Mouse (Mus musculus) urinary bladder, adult 2 months (tissue): ENCODE measurements around the gene Ctdspl. TPM values are rescaled to one million over a fixed set of nuclear protein-coding genes. Genes with fewer than 3 reads are reported as not detected.

Experiments
- DNase-seq: peaks from one replicate; pipeline ENCODE4 v3.0.0; 2022; ENCODE audit warnings: low spot score
- polyA plus RNA-seq: library from polyadenylated mRNA; depleted of rRNA; stranded (reverse); fragments of >200 nt; gene quantifications from 2 replicates; pipeline ENCODE4 v1.2.3, GENCODE M21; 2012

Gene Ctdspl
- polyA plus RNA-seq, 1 experiment: 24.4 TPM

GRCm38 (mm10) chr9:118988787-118989580 lies 62.7 kb downstream of the Ctdspl start:
- no peak for DNase-seq

DNA sequence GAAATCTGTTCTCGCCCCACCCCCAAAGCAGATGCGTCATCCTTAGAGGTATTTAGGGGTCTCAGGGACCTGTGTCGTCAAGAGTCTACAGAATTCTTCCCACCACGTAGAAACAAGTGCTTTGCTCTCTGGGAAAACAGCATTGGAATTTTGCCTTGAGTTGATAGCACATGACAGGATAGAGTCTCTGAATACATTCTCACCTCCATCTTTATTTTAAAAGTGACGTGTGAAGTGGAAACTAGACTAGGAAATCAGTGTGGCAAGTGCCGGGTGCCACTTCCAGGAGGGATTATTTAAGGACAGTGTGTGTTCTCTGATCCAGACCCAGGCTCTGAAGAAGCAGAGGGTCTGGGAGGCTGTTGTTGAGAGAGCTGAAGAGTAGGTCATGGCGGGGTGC lies 64.2 kb downstream of the Ctdspl start:
- DNase-seq: no peak

DNA sequence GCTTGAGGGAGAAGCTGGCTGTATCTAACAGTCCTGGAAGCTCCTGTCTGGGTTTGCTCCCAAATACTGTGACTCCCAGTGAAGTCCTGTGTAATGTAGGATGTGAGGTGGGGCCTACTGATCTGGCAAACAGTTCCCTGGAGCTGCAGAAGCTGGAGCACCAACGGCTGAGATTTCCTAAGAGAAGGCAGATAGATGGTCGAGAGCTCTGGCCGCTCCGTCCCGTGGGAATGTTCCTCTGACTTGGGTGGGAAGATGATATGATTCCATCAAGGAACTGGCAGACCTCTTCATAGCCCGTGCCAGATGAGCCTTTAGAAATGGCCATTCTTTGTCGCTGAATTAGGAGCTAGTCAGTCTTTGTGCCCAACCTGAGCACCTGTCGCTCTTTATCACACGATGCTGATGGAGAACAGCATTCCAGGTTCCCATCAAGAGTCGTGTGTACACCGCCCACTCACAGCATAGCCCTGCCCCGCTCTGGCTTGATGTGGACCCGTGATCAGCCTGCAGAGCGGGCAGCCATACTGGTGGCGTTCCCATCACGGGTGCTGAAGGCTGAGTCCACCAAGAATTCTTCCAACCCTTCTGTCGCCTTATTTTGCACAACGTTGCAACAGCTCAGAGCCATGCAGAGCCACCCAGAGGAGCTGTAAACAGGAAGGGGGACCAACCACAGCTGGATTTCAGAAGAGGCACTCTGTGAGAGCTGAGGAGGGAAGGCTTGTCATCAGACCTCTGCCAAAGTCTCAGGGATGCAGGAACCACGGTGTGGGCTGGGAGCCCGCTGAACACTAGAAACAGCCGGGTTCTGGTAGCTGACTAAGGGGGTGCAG lies 65.7 kb downstream of the Ctdspl start:
- DNase-seq: no peak

DNA sequence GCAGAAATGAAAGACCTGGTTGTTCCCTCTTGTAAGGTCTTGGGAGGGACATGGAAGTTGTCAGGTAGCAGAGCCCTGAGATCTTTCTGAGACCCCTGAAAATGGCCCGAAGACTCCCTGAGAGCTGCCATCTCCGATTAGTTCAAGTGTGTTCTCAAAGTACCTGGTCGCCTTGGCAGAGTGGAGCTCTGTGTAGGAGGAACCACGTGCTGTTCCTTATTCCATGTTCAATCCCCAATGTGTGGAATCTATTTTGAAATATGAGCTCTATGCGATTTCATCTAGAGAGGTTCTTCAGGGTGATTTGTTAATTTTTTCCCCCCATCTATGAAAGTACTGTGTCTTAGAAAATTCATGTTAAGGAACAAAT lies 66.3 kb downstream of the Ctdspl start:
- DNase-seq: no peak

DNA sequence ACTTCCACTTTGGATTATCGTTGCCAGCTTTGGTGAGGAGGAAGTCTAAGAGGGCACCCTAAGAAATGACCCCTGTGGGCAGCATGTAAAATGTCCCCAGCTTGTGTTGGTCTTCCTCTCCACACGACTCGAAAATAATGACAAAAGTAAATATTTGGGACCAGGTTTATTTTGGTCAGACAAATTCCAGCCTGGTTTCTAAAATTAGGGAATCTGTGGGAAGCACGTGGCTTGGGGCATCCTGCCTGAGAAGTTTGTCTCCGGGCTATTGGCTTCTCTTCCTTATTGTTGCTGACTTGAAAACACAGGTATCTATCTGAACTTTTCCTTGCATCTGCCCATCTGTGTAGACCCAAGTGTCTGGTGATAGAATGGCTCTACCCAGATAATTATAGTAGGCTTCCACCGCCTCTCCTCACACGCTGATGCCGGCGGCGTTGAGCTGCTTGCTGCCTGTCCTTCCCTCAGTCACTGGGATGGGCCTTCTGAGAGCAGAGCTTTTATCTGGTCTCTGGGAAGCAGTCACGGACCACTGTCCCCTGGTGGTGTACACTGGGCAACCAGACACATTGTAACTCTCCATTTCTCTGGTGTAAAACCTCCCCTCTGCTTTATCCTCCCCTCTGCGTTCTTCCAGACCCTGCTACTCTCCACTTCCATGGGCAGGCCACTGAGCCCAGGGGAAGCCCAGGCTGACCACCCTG lies 68.4 kb downstream of the Ctdspl start:
- DNase-seq: no peak

DNA sequence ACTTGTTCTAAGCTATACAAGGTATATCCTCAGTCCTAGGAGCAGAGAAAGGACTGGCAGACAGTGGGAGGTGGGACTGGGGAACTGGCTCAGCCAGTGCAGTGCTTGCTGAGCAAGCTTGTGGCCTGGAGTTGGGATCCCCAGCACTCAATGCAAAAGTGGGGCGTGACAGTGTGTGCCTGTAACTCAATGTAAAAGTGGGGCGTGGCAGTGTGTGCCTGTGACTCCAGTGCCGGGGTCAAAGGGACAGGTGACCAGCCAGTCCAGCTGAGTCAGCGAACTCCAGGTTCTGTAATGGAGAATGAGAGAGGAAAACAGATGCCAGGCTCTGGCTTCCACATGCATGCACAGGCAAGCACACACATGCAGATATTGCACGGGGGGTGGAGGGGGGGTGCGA lies 69.3 kb downstream of the Ctdspl start:
- no peak for DNase-seq

GRCm38 (mm10) chr9:118997241-118997640 lies 71.0 kb downstream of the Ctdspl start:
- no peak for DNase-seq

DNA sequence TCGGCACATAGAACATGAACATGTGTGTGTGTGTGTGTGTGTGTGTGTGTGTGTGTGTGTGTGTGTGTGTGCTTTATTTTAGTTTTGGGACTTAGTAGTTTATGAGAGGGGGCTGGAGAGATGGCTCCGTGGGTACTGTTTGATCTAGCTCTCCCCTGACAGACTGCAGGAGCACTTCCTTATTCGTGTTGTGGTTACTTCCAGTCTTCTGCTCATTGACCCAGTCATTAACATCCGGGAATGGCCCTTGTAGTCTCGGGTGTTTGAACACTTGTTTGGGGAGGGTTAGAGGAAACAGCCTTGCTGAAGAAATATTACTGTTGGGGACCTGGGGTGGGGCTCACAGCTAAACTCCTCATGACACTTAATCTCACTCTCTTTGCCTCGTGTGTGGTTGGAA lies 73.9 kb downstream of the Ctdspl start:
- no peak for DNase-seq

DNA sequence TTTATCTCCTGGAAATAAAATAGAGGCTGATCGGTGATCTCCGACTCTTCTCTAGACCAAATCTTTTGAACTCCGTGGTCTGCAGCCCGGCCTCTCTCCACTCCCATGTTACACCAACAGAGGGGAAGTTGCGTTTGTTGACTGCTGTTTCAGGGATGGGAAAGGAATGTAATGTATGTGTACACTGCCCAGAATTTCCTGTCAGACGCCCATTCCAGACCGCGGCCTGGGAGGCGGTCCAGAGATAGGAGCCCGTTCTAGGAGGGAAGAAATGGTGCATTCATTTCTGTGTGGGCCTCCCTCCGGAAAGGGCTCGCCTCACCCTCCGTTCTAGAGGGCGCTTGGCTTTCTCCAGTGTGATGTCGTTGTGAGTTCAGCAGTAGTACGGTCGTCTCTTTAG lies 76.0 kb downstream of the Ctdspl start:
- DNase-seq: no peak

DNA sequence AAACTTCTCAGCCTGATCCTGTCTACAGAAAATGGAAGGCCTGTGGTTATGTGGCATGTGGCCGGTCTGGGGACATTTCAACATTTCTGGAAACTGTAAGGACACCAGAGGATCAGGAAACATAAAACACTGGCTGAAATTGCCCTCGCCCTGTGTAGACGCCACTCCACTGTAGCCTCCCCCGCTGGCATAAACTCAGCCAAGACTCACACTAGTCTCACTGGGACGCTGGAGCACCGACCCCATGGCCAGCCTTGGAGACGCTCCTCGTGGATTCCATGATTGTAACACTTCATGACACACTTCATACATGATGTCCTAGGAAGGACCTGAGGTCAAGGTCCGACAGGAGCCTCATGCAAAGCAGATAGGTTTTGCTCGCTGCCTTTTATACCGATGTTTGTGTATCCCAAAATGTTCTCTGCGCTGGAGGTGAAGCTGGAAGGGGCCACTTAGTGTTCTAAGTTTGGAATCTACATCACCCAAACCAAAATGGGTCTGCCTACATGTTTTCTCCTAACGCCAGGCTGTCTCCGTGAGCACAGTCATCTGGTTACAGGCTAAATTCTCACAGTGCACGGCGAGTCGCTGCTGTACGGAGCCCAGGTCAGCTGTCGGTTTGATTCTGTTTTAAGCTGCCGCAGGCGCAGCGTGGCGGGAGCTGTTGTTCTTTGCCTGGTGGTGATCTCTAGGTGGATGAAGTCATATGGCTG lies 77.9 kb downstream of the Ctdspl start:
- DNase-seq: no peak

- no peak for DNase-seq
Observed at GRCm38 (mm10) chr9:119004703-119005076, 78.4 kb downstream of the Ctdspl start.

DNA sequence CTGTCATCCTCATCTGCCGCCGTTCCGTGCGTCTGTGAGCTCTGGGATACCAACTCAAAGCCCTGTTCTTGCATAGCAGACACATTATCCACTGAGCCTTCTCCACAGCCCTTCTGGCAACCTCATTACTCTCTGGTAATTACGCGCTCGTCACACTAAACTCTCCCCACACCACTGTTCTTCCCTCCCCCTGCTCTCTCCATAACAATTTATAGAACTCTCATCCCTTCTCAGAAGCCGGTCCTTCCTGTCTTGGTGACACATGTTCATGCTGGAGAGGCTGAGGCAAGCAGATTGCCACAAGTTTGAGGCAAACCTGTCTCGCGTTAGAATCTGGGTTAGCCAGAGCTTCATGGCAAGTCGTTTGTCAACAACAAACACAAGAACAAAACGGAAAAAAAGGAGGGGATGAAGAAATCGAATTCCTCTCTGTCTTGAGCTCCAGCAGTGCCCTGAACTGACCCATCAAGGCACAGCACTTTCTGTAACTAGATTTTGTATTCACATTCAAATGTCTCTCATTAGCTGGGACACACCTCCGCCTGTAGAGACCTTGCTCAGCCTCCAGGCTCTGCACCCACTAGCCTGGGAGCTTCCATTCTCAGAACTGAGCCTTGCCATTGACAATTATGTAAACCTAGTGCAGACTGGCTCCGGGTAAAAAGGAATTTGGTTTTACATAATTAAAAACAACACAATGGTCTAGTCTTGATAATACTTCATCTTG lies 79.2 kb downstream of the Ctdspl start:
- no peak for DNase-seq

GRCm38 (mm10) chr9:119007266-119007665 lies 81.0 kb downstream of the Ctdspl start:
- no peak for DNase-seq

- no peak for DNase-seq
Observed at GRCm38 (mm10) chr9:119008871-119009270, 82.6 kb downstream of the Ctdspl start.

- DNase-seq: no peak
Observed at GRCm38 (mm10) chr9:119010156-119010710, 84.0 kb downstream of the Ctdspl start.

- no peak for DNase-seq
Observed at GRCm38 (mm10) chr9:119016785-119017507, 90.7 kb downstream of the Ctdspl start.

GRCm38 (mm10) chr9:119021731-119022130 lies 95.5 kb downstream of the Ctdspl start:
- DNase-seq: no peak

DNA sequence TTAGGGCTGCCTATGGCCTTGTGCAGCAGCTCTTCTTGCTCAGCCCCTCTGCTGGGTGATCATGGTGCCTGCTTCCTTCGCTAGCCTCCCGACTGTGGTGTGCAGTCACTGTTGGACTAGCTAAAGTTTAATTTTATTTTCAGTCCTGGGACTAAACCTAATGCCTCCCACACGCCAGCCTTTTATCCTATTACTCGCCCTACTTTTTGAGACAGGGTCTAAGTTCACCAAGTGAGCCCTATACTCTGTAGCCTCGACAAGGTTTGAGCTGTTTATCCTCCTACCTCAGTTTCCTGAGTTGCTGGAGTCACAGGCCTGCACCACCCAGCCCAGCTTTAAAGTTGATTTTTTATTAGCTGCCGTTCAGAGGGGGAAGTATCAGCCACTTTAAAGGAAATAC lies 99.0 kb downstream of the Ctdspl start:
- no peak for DNase-seq

- no peak for DNase-seq
Observed at GRCm38 (mm10) chr9:119025832-119026331, 99.6 kb downstream of the Ctdspl start.

- no peak for DNase-seq
Observed at GRCm38 (mm10) chr9:119027337-119027736, 101.1 kb downstream of the Ctdspl start.
